Mouse (Mus musculus) cerebellum, adult 2 months (tissue): ENCODE measurements around the gene Mars.

Source experiments
- CTCF ChIP-seq: fragments of 200-500 bp; IDR thresholded peaks from 2 replicates; pipeline ENCODE4 v1.5.1; 2011; ENCODE audit warnings: low read depth, mild to moderate bottlenecking, control low read depth, low read length, moderate library complexity, borderline replicate concordance; ENCODE audit not compliant: insufficient read depth
- POLR2A ChIP-seq: fragments of 200-500 bp; IDR thresholded peaks from 2 replicates; pipeline ENCODE4 v1.6.1; 2011; ENCODE audit warnings: low read length, control low read depth, borderline replicate concordance; ENCODE audit not compliant: insufficient read depth

DNA sequence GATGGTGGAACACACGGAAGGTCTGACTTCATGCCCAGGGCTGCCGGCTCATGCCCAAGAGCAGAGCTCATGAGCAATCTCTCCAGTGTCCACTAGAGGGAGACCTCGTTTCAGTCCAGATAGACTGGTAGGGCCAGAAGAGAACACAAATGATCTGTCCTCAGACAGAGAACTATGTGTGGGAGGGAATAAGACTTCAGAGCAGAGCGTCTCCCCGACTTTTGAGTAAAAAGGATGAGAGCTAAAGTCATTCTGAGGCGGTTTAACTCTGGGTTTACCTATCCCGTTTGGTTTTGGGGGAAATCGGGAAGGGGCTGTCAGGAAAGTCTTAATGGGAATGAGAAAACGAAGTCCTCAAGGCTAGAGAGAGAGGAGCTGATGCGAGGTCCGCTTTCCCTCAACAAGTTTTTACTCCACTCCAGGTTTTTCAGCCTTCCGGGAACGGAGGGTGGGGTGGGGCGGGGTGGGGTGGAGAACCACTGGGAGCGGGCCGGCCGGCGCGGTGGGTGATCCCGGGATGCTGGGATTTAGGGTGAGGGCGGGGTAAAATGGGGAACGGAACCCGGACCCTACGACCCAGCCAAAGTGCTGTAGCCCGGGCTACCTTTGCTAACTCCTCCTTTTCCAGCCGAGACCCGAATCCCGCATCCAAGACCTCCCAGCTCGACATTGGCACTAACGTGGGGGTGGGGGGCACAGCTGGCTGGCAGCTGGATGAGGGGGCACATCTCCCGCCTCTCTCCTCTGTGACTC lies 27.5 kb upstream of the Mars start:
- TF ChIP-seq CTCF (peak; percentile 90), POLR2A (no peak)
